Mouse (Mus musculus) megakaryocyte, adult 5-6 weeks (primary cell): ENCODE measurements around the gene Pcnp. TPM values are rescaled to one million over a fixed set of nuclear protein-coding genes. Genes with fewer than 3 reads are reported as not detected.
A peak's percentile ranks its signal among the peaks of the same experiment; 100 is the strongest.
"Not testable (repeated sequence)": the region's sequence is repeated elsewhere in the genome, so short reads cannot be mapped to it uniquely, and the experiment has no call there.

Experiments used
- ATAC-seq: 2 replicates; pipeline ENCODE4 v1.8.0; 2016; ENCODE audit warnings: mild to moderate bottlenecking, inconsistent platforms; ENCODE audit not compliant: poor library complexity, severe bottlenecking
- total RNA-seq, 2 experiments: library from RNA; stranded (forward) in 1 of 2; stranded (reverse) in 1 of 2; fragments of 153-499, 151-499 nt in 1 of 2; fragments of 221-1000, 200-1000 nt in 1 of 2; gene quantifications; 2 replicates each; pipeline versions ENCODE4 v1.2.3 to v1.2.4; 2015 to 2017

Pcnp gene
- total RNA-seq (2015) (85.2 and 88.2 TPM in 2 replicates), total RNA-seq (2017) (97.0 and 104 TPM in 2 replicates)

DNA sequence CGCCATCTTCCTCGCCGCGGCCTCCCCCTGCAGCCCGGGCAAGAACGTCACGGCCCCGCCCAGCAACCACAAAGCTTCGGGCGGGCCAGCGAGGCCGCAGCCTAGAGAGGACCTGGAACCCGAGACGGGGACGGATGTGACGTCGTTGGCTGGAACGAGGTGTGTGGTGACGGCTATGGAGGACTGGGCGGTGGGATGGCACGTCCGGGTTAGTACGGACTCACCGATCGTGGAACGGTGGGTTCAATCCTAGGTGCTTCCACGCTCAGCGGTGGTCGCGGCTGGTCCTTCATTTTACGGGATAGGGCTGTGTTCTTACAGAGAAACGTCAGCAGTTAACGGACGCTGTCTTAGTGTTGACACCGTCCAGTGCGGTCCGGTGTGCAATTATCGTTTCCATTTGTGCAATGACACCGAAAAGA is at the start of gene Pcnp:
Gene Pcnp (minus strand): TSS at position 79 of the 422 bp plus-strand sequence.
- peak; percentile 94 for ATAC-seq

DNA sequence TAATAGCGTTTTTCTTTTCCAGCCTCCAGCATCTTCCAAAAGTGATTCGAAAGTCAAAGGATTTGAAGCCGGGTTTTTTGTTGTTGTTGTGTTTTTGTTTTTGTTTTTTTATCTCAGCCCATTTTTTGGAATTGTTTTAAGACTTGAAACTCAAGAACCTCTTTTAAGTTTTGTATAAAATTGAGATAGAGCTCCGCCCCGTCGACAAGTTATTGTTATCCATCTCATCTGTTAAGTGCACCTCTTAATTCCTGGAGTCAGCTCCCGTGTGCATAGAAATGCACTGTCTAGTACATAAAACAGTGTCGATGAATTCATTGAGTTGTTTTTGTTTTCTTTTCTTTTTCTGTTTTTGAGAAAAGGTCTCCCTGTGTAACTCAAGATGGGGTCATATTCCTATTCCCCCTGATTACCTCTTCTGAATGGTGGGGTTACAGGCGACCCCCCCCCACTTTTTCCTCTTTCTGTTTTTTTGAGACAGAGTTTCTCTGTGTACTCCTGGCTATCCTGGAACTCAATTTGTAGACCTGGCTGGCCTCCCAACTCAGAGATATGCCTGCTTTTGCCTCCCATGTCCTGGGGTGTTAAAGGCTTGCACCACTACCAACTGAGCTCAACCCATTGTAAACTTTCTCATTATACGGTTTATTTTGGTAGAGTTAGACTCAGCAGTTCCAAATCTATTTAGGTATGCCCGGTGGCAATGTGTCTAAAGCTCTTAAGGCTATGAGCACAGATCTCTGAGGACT is 46.8 kb upstream of the Pcnp start:
- no peak for ATAC-seq

DNA sequence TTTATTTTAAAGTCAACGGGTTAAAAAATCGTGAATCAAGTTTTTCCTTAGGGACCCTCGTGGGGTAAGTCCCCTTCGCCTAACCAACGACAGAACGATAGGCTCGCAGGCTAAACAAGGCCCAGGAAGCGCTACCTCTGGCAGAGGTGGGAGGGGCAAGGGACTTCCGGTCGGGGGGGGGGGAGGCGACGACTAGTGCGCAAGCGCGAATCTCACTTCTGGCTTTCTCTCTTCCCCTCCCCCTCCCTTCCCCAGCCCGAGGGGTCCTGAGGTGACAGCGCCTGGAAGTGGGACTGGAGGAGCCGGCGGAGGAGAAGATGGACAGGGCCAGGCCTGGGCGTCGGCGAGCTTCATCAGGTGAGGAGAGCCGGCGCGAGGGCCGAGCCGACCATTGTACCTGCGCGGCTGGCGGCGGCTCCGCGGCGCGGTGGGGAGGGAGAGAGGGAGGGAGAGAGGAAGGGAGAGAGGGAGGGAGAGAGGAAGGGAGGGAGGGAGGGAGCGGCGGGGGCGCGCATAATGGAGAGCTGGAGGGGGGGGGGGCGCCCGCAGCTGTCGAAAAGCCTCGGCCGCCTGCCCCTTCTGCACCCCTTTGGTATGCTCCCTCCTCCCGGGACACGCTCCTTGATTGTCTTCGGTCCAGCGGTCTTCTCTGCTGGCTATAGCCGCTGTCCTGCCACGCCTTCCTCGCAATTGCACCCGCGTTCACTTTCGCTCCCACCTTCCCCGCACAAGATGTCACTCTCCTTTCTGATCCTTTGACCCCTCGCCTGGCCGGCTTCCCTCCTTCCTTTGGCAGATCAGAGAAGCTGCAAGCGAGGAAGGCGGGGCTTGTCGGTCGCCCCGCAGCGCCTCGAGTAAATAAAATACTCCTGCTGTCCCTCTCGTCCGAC is 45.9 kb upstream of the Pcnp start:
- peak; percentile 83 for ATAC-seq

DNA sequence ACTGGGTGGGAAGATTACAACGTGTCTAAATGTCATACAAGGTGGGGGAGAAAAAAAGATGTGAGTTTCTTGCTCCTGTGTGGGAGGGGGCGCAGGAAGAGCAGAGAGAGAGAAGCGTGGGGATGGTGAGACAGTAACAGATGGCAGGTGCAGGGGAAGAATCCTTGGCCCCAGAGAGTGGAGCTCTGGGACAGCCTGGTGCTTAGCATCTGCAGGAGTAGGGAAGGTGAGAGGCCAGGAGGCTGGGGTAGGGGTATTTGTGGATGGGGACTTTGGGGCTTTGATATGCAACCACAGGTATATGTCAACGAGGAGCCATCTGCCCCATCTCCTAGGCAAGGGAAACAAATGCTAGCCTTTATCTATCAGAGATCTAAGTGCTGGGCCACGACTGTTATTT is 45.0 kb upstream of the Pcnp start:
- no peak for ATAC-seq

DNA sequence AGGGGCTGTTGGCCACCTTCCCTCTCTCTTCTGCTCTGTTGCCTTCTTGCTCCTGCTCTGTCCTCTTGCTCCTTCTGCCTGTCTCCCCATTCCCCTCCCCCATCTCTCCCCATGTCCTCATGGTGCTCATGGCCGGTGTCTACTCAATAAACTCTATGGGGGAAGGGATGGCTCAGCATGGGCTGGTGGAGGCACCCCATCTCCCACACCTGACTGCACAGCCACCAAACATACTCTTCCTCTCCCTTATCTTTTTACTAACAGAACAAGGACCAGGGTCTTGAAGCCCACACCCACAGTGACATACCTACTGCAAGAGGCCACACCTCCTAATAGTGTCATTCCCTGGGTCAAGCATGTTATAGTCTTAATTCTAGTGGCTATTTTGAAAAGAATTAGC is 44.6 kb upstream of the Pcnp start:
- no peak for ATAC-seq

DNA sequence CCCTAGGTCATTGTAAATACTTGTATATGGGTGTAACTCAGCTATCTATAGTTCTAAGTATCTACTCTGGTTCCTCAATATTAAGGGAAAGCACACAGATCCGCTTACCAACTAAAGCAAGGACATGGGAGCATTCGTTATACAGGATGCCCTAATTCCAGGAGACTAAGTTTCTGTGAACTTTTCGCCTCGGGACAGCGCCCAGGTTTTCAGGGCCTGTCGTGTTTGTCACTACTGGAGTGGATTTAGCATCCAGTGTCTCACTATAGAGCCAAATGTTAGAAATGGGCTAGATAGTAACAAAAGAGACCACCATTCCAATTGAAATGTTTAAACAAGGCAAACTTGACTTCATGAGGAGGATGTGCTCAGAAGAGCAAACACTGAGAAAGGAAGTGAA is 43.6 kb upstream of the Pcnp start:
- ATAC-seq, result not testable (repeated sequence)

DNA sequence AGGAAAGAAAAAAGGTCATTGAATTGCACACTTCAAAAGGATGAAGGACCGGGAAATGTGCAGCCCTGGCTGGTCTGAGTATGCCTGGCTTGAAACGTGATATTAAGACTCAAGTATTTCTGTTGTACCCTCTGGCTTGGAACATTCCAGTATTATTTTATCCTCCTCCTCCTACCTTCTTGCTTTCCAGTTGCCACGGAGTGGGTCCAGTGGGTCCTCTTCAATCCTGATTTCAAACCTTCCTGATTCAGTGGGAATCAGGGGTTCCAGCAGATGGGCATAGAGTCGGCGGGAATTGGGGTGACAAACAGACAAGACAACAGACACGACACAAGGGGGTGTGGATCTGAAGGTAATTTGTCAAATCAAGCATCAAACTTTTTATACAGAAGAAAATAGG is 43.0 kb upstream of the Pcnp start:
- ATAC-seq, result no peak

DNA sequence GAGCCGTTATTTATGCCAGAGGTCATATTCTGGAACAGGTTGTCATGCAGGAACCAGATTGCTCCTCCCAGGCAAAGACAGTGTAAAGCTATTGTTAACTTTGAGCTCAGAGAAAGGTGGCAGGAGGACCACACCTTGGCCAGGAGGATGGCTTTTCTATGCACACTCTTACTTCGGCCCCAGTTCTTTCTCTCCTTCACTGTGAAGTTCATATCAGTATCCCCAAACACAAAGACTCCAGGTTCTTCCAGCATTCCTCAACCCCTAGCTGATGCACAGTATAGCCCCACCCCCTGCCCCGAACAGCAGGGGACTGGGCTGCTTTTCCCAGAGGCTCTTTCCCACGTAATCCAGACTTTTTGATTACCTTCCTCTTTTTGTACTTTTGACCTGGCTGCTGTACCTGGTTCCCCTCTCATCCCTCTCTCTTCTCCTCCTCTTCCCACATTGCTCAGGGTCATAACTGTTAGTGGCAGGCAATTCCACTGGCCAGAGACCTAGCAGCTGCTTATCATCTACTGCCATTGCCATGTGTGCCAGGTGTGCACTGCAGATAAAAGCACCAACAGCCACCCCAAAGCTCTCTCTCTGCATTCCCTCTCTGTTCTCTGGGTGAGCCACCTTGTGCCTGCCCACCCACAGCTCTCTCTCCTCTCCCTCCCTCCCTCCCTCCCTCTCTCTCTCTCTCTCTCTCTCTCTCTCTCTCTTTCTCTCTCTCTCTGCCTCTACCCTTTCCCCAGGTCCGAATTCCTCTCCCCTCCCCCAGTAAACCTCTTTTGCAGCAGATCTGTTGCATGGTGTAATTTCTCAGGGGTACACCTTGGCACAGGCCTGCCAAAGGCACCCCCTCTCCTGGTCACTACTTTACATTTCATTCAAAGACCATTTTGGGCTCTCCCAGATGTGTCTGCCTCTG is 42.0 kb upstream of the Pcnp start:
- no peak for ATAC-seq

DNA sequence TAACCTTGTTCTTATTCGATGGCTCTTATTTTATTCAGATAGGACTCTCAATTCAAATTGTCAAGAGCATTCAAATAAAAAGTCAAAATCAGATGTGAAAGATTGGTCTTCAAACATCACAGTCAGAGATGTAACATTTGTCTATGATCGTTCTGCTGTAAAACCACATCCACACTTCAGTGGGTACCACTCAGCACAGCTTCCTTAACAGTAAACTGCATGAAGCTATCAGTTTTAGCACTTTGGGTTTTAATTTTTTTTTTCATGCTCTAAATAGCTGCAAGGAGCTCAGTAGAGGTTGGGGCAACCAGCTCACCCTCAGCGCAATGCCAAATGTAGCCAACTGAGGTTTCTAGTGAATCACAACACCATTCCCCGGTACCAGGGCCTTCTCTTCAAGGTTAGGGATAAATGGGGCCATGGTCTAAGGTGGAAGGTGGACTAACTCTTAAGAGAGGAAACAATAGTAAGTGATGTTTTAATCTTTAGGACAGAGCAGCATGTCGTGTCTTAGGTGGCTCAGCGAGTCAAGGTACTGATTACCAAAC is 39.1 kb upstream of the Pcnp start:
- no peak for ATAC-seq

DNA sequence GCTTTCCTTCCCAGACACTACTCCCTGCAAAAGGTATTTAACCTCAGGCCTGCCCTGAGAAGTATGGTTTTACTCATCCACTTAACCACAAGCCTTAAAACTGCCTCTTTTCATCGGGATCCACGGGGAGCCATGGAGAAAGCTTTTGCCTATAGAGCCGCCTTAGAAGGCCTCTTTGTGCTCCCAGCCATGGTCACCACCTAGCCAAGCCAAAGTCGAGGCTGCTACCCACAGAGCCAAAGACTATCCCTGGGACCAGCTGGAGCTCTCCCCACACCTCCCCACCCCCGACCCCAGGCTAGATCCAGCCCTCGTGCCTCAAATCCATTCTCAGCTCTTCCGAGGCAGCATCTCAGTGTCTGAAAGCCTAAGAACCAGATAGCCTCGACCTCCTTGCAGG is 36.6 kb upstream of the Pcnp start:
- ATAC-seq, result no peak

DNA sequence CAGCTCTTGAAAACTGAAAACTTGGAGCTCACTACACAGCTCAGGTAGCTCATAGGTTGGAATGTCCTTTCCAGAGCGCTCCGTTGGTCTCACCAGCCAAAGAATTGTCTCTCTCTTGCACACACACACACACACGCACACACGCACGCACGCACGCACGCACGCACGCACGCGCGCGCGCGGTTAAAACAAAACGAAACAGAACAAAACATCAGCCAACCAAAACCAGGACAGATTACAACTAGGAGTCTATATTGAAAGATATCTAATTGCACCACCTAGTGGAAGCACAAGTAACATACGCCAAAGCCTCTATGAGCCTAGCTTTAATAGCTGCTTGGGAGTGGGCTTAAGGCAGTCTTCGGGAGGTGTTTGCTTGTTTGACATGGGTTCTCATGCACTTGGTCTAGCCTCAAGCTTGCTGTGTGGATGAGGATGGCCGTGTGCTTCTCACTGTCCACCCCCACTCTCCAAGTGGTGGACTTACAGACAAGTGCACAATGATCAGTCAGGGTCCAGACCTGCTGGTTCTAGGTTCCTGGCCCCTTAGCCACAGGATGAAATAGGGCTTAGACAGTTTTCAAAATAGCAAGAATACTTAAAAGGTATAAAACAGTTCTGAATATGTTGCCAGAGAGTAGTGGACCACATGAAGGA is 34.9 kb upstream of the Pcnp start:
- peak; percentile 86 for ATAC-seq

DNA sequence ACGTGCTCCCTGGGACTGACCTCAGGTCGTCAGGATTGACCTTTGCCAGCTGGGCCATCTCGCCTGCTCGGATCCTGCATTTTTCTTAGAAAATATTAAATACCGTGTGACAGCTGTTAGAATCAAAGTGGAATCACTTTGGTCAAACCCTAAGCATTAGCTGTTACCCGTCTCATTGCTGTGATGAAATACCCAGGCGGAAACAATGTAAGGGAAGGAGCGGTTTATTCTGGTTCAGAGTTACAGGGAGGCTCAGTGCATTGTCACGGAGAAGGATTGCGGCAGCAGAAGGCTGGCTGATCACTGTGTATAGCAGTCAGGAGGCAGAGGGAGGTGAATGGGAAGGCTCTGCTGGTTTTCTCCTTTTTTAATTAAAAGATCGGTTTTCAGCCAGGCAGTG is 33.4 kb upstream of the Pcnp start:
- ATAC-seq, result peak; percentile 67

DNA sequence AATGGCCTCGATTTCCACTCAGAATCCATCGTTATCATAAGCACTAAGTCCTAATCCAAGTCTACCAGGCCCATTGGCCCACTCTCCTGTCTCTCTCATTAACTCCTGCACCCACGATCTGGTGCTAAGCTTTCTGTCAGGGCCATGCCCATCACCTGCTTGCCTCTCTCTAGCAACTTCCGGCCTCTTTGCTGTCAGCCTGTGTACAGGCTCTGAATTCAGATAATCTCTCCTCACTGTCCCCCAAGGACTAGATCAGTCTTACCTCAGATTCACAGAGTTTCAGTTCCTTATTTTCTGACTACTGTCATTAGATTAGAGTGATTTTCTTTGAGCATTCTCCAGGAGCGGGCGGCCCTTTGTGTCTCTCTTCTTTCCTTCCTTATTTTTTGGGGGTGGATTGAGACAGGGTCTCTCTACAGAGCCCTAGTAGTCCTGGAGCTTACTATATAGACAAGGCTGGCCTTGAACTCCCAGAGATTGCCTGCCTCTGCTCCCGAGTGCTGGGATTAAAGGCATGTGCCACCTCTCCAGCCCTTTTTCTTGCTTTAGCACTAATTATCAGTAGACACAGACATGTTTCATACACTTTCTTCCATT is 32.6 kb upstream of the Pcnp start:
- ATAC-seq, result peak; percentile 50

DNA sequence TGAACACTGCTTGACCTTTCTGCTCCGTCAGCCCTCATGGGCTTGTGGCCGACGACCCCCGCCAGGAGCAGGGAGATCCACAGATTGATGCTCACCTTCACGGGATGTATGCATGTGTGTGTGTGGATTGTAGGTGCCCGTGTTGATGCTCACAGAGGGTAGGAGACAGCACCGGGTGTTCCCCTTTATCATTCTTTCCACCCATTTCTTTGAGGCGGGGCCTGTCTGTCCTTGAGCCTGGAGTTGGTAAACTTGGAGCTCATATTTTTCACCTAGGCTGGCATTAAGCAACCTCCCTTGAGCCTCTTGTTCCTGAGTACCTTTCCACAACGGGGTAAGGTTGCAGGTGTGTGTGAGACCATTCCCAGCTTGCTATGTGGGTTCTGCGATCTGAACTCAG is 28.6 kb upstream of the Pcnp start:
- no peak for ATAC-seq

DNA sequence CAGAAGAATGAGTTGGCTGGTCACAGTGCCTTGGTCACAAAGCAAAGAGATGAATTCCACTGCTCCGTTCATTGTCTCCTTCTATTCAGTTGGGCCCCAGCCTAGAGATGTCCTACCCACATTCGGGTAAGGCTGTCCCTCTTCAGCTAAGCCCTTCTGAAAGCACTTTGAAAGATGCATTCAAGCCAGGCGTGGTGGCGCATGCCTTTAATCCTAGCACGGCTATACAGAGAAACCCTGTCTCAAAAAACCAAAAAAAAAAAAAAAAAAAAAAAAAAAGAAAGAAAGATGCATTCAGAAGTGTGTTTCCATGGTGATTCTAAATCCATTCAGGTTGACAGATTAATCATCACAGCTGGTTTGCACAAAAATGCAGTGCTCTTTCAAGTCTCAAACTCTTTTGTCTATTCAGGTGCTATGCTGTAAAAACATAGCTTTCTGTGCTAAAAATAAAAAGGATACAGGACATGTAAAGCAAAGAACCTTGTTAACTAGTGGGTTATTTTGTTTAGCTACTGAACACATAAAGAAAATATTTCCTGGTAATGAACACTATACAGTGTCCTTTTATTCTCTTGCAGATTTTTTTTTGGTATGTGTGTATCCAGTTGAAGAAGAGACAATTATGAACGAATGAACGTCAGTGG is 27.5 kb upstream of the Pcnp start:
- ATAC-seq, result no peak

DNA sequence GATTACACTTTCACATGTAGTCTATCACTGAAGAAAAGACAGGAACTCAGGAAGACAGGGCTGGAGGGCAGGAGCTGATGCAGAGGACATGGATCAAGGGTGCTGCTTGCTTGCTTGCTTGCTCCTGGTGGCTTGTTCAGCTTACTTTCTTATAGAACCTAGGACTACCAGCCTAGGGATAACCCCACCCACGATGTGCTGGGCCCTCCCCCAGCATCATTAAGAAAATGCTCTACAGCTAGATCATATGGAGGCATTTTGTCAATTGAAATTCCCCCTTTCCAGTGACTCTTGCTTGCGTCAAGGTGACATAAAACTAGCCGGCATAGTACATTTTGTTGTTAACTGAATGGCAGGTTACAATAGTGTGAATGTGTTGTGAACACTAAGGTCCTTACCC is 26.4 kb upstream of the Pcnp start:
- ATAC-seq, result no peak

DNA sequence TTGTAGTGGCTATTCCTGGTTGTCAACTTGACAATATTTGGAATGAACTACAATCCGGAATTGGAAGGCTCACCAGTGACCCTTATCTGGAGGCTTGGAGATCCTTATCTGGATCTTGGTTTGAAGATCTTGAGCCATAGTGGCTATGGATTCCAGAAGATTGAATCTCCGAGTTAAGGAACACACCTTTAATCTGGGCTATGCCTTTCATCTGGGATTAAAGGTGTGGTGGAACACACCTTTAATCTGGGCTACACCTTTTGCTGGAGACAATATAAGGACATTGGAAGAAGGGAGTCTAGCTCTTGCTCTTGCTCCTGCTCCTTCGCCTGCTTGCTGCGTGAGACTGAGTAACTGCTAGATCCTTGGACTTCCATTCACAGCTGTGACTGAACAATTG is 18.5 kb upstream of the Pcnp start, which contains the start of gene Senp7:
Gene Senp7 (plus strand): TSS at position 301 of the 400 bp plus-strand sequence.
- ATAC-seq, result not testable (repeated sequence)

DNA sequence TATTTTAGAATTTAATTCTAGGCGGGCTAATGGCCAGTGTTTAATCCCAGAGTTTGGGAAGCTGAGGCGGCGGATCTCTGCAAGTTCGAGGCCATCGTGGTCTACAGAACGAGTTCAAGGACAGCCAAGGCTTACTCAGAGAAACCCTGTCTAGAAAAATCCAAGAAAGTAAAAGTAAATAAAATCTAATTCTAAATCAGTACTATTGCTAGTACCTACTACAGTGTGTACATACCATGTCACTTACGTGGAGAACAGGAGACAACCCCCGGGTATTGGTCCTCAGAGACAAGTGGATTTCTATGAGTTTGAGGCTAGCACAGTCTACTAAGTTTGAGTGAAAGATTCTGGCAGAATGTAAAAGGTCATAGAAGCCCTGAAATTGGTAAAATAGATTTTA is 8.6 kb upstream of the Pcnp start:
- no peak for ATAC-seq
